Mouse (Mus musculus) WW6 (cell line): ENCODE measurements around the gene Ccdc13.
A peak's percentile ranks its signal among the peaks of the same experiment; 100 is the strongest.

Experiments
- DNase-seq: peaks from one replicate; pipeline ENCODE4 v3.0.0-alpha.2; 2013; ENCODE audit warnings: low read depth, low spot score

The Ccdc13 gene

DNA sequence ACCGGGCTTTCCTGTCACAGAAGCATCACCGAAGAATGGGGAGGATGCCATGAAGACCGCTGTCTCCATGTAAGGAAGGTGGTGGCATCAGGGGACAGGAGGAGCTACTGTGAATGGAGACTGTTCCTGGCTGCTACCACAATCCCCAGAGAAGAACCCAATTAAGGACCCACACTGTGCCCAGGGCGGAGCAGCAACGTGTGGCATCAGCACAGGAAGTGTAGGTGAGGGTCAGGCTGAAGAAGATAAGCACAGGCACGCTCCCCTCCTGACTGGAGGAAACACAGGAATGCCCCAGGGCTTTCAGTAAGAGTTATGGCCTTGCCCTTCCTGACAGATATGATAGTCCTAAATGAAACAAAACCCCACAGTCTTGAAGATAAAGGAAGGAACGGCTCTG, 36.5 kb downstream of the Ccdc13 start:
- no peak for DNase-seq

DNA sequence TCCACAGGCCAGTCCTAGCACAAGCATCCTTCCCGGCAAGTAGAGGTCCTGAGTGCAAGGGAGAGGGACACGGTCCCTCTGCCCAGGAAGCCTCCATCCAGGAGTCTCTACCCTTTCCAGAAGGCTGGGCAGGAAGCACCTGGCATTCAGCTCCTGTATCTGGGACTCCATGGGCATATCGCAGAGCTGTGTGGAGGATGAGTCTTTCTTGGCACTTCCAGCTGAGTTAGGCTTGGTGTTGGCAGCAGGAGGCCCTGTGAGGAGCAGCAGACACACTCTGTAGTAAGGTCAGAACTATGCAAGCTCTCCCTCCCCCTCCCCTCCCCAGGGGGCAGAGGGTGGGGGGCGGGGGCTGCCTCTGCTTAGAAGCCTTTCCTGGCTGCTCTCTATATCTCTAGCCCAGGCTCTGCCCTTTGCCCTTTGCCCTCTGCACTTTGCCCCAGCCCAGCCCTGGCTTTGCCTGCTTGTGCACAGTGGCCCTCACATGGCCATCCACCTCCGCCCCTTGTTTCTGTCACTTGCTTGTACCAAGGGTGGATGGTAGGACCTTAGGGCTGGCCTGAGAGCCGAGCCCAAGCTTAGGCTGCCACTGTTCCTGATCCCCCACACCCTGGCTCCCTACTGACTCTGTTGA, 40.3 kb downstream of the Ccdc13 start:
- no peak for DNase-seq

DNA sequence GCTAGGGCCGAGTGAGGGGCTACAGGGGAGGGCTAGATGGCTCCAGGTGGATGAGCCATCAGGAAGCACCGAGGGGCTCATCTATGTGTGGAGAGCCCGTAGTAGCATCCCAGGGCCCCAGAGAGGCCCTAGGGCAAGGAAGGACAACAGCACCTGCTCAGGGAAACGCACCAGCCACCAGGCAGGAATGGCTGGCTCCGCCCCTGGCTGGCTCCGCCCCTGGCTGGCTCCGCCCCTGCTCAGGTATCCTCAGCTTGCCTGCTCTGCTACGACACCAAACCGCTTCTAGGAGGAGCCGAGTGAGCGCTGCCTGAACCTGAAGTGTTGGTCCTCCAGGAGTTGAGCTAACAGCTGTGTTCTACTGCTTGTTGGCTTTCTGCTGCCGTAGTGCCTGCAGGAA, 41.5 kb downstream of the Ccdc13 start:
- peak; percentile 20 for DNase-seq

DNA sequence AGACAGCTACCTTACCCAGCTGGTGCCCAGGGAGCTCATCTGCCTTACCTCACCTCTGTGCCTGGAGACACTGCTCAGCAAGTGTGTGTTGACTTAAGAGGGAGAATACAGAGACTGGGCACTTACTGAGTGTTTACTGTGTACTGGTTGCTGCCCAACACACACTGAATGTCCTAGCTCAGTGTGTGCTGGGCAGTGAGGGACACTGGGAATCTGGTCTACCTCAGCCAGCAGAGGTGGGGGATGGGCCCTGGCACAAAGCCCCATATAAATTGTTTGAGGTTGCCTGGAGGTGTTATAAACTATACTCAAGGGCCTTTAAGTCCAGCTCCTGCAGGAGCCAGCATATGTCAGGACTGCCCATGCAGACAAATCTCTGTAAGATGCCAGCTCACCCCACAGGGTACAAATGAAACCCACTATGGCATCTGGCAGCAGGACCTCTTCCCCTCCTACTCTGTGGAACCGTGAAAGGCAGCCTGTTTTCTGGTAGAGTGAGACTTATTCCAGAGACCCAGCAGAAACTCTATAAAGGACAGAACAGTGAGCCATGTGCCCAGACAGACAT, 44.2 kb downstream of the Ccdc13 start:
- no peak for DNase-seq

DNA sequence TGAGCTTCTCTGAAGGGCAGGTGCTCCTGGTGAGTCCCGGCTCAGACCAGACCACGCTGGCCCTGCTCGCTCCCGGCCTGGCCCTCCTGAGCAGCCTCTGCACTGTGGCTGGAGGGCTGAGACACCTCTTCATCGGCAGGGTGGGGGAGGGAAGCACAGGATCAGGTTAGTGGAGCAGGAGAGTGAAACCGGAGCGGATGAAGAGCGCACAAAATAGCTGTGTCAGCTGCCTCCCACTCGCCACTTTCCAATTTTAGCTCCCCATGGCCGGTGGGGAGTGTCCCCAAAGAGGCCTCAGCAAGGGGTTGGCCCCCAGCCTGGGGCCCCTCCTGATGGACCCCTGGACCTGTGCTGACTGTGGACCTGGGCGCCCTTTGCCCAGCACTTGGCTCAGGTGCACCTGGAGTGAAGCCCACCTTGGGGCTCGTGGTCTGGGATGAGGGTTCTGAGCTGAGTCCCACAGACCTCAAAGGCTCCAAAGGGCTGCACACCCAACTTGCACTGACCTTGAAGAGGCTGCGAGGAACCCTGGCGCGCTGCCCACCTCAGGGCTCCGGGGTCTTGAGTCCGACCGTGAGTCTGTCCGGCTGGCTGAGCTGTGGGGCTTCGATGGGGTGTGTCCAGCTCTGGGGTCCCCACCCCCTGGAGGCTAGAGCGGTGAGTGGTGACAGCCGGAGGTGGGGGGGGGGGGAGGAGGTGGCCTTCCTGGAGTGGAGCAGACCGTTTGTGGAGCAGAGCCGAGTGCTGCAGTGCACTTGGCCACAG, 47.3 kb downstream of the Ccdc13 start, which contains the start of gene Hhatl:
Gene Hhatl (minus strand): TSS at position 751 of the 765 bp plus-strand sequence.
- DNase-seq, result no peak

DNA sequence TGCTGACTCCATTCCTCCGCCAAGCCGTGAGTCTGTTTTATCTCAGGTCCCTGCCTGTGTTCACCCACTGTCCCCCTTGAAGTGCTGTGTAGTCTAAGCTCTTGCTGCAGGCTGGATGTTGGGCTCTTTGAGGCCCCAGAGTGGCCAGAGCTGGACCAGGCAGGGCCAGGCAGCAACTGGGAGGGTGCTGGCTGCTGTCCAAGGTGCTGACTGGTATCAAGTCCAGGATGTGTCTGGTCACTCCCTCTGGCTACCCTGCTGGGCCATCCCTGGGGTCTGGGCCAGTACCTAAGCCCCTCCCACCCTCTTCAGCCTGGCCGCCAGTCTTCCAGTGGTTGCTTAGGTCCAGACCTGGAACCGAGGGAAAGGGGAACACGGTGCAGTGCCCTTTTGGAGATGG, 48.1 kb downstream of the Ccdc13 start:
- DNase-seq, result no peak

DNA sequence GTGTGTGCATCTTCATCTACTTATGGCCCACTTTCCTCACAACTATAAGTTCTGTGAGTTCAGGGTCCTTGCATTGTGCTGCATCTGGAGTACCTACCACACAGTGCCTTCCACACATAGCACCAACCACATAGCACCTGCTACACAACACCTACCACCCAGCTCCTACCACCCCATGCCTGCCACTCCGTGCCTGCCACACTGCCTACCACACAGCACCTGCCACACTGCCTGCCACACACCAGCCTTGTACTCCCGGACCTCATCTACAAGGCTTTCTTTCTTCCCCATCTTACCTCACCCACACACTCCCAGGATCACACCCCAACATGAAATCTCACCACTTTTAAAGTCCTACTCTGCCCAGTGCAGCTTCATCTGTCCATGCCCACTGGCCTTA, 52.9 kb downstream of the Ccdc13 start:
- no peak for DNase-seq

DNA sequence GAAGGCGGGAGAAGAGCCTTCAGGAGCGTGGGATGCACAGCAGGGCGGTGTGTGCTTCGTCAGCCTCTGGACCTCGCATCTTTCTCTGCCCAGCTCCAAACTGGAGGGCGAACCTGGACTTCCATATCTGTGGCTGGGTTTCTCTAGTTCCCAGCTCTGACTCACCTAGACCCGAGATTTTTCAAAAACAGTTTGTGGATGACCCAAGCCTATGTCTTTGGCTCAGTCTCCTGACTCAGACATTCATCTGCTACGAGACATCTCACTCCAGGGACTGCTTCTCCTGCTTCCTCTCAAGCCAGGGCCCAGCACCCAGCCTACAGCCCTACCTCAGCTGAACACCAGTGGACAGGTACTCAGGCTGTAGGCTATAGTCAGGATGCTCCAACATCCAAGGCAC, 54.0 kb downstream of the Ccdc13 start:
- DNase-seq, result no peak

DNA sequence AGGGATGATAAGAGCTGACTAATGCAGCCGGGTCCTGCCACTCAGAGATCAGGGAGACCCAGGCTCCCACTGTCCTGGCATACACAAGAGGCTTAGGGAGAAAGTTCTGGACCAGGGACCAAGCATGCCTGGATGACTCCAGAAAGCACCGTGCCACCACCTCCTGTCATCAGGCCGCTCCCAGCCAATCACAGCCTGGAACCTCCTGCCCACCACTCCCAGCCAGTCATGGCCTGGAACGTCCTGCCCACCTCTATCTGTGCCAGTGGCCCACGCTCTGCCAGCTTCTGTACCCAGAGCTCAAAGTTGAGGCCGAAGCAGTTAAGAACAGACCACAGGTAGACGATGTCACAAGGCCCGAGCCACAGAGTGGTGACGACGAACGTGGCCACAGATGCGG, 54.5 kb downstream of the Ccdc13 start:
- no peak for DNase-seq

DNA sequence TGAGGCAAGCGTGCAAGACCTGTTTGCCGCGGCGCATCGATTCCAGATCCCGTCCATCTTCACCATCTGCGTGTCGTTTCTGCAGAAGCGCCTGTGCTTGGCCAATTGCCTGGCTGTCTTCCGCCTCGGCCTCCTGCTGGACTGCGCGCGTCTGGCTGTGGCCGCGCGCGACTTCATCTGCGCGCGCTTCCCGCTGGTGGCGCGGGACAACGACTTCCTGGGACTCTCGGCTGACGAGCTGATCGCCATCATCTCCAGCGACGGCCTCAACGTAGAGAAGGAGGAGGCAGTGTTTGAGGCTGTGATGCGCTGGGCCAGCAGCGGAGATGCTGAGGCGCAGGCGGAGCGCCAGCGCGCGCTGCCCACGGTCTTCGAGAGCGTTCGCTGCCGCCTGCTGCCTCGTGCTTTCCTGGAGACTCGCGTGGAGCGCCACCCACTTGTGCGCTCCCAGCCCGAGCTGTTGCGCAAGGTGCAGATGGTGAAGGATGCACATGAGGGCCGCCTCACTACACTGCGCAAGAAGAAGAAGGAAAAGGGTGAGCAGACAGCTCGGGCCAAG, 61.1 kb downstream of the Ccdc13 start:
- no peak for DNase-seq

DNA sequence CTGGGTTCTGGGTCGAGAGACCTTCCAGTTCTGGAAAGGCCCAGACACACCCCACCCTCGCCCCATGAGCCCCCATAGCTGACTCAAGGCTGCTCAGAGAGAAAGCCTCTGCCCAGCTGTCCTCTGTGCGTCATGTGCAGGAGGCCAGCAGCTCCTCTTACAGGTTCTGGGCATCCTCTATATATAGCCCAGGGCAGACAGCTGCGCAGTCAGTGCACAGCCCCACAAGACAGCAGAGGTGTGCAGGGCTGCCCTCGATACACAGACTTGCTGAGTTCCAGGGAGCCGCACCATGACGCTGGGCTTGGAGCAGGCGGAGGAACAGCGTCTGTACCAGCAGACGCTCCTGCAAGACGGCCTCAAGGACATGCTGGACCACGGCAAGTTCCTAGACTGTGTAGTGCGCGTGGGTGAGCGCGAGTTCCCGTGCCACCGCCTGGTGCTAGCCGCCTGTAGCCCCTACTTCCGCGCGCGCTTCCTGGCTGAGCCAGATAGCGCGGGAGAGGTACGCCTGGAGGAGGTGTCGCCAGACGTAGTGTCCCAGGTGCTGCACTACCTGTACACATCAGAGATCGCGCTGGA, 61.7 kb downstream of the Ccdc13 start, which contains the start of gene Klhl40:
Gene Klhl40 (plus strand): TSS at position 124 of the 582 bp plus-strand sequence.
- DNase-seq, result no peak

DNA sequence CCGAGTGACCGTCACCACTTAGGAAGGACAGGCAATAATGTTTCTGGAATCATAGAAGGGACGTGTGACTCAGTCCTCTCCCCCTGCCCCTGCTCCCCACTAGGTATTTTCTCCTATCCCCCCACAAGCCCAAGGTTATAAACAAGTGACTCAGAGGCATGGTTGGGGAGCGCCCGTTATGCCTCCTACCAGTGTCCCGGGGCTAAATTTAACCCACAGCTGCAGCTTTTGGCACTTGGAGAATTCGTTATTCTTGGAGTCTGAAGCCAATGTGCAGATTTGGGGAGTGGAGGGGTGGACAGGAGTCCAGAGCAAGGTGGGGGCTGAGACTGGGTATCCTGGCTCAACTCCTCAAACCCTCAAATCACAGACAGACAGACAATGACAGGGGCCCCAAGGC, 62.8 kb downstream of the Ccdc13 start:
- DNase-seq, result no peak

DNA sequence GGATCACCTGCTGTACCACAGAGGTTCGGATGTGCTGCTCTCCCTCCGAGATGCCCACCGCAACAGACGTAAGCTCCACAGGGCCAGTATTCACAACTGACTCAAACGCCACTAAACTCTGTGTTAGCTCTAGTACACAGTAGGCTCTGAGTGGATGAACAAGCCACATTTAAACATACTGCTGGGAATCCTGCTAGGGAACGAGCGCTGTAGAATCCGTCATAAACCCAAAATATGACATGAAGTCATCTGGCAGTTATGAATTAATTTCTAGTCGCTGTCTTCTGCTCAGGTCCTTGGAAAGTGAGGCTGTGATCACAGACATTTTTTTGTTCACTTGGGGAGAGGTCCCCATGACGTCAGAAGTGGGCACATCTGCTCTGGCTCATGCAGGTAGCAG, 63.3 kb downstream of the Ccdc13 start:
- no peak for DNase-seq

DNA sequence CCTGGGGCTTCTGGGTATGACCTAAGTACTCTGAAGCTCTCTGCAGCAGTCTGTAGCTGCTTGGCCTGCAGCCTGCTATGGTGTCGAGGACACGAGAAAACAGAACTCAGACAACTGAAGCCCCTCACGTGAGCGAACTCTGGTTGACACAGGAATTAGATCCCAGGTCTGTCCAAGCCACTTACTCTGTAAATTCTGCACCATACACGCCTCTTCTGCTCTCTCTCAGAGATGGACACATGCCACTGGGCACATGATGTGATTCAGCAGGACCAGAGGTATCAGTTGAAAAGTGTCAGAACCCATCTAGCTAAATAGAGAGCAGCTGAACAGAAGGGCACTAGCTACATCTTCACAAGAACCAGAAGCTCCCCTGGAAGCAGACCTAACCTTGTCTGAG, 66.8 kb downstream of the Ccdc13 start:
- DNase-seq, result no peak

DNA sequence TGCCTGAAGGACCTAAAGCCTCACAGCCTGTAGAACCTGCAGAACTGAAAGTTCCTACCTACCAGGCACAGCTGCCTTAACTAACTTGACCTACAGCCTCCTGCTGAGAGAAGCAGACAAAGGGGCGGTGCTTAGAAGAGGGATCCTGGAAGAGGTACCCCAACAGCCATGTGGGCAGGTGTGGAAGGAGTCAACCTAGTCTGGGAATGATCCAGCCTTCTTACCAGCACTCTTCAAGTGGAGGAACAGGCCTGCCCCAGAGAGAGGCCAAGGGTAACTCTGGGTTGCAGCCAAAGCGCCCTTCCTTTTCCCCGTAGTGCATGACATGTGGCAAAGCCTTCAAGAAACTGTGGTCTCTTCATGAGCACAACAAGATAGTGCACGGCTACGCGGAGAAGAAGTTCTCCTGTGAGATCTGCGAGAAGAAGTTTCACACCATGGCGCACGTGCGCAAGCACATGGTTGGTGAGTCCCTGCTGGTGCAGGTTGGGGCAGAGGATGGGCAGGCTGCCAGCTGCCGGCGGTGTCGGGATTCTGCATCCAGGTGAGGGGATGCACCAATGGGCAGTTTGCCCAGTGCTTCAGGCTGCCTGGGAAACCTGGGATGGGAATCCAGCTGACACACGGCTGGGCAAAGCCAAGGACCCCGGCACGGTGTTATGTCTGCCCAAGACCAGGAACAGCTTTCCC, 74.0 kb downstream of the Ccdc13 start:
- no peak for DNase-seq

DNA sequence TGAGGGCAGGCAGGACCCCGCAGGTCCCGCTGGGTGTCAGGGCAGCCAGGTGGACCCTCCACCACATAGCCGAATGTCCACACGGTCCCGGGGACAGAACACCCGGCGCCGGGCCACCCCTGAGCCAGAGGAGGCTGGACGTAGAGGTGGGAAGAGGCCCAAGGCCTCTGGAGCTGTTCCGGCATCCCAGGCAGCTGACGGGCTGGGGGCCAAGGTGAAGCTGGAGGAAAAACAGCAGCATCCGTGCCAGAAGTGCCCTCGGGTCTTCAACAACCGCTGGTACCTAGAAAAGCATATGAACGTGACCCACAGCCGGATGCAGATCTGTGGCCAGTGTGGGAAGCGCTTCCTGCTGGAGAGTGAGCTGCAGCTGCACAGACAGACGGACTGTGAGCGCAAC, 75.5 kb downstream of the Ccdc13 start:
- DNase-seq, result no peak

DNA sequence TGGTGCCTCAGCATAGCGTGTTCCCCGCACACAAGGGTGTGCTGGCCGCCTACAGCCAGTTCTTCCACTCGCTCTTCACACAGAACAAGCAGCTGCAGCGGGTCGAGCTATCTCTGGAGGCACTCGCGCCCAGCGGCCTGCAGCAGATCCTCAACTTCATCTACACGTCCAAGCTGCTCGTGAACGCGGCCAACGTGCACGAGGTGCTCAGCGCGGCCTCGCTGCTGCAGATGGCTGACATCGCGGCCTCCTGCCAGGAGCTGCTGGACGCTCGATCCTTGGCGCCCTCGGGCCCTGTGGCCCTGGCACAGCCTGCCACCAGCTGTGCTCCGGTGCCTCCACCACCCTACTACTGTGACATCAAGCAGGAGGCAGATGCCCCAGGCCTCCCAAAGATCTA, 76.5 kb downstream of the Ccdc13 start:
- DNase-seq, result no peak

DNA sequence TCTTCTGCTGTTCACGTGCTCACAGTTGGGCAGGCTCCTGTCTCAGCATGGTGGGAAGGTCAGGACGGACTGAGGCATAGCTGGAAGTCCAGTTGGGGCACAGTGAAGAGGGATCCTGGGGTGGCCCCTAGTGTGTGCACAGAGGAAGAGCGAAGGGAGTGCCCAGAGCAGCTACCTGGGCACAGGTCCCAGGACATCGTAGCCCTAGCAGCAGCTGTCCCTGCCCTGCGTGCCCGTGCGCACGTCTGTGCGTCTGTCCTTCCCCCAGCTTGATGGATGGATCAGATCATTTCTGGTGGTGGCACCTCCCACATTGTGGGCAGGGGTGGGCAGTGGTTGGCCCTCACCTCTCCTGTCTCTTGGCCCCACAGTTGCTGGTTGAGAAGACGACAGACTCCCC, 77.0 kb downstream of the Ccdc13 start:
- no peak for DNase-seq

DNA sequence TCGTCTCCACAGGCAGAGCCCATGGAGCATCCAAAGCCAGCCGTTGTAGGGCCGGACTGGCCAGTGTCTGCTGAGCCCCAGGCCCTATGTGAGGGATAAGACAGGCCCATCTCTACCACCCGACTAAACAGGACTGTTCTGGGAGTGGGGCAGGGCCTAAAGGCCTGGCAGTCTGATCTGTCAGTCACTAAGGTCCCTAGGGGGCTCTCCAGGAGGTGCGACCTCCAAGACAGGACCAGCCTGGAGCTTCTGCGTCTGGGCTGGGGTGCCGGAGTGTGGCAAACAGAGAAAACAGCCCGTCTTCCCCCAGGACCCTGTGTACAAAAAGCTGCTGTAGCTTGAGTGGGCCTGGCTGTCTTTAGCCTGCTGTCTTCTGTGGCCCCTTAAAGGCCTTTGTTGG, 77.5 kb downstream of the Ccdc13 start:
- DNase-seq, result no peak

DNA sequence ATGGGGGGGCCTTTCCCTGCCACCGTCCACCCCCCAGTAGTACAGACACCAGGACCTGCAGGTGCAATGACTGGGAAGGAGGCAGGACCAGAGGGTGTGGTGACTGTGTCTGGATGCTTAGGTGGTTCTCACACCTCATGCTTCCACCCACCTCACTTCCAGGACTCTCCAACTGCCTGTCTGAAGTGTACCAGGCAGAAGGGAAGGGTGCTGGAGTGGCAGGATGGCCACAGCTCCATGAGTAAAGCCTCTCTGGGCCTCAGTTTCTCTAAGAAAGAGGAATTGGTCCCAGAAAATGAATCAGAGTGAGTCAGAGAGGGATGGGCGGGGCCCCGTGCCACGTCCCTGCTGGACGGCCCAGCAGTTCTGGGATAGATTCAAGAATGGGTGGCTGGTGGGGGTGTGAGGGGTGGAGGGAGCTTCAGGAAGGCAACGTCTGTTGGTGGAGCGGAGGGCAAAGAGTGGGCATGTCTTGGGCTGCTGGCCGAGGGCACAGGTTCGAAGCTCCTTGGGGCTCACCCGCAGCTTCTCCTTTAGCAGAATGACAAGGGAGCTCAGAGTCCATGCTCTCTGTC, 78.1 kb downstream of the Ccdc13 start:
- DNase-seq, result no peak
